Mouse (Mus musculus): ENCODE data around the gene Cd274. TPM values are rescaled to one million over a fixed set of nuclear protein-coding genes. Genes with fewer than 3 reads are reported as not detected.

Gene Cd274
- polyA plus RNA-seq, 1 experiment from 2014 or later, result 0.43 TPM

- ATAC-seq (replicated peaks; ENCODE audit: low FRiP score), result no peak
- Histone ChIP-seq H3K4me3 (ENCODE audit: low read depth, low read length) (no peak overlapping the region), H3K27me3 (replicated peaks; ENCODE audit: control insufficient read depth, insufficient read depth, low read length) (peaks cover 15% of the 10 kb centered on the region), H3K4me2 (no peak overlapping the region), H3K27ac (ENCODE audit: low read depth, low read length) (no peak overlapping the region), H3K9ac (ENCODE audit: low read depth, low read length) (no peak overlapping the region), H3K9me3 (ENCODE audit: control insufficient read depth, low read length) (no peaks in the 10 kb centered on the region), H3K4me1 (replicated peaks; ENCODE audit: control insufficient read depth, insufficient read depth, low read length) (no peaks in the 10 kb centered on the region), H3K36me3 (ENCODE audit: control insufficient read depth, insufficient read depth, low read length) (no peaks in the 10 kb centered on the region)
- DNase-seq (ENCODE audit: low spot score), result no peak
- 77% methylated on average over 2 of the region's 2 CpGs for WGBS
Observed at GRCm38 (mm10) chr19:29336624-29337023, 30.6 kb upstream of the Cd274 start.

- H3K4me3 ChIP-seq (ENCODE audit: low read depth, low read length), result no peak overlapping the region
- H3K4me2 ChIP-seq, result no peak overlapping the region
- H3K36me3 ChIP-seq (ENCODE audit: control insufficient read depth, insufficient read depth, low read length), result no peaks in the 10 kb centered on the region
- H3K9me3 ChIP-seq (ENCODE audit: control insufficient read depth, low read length), result no peaks in the 10 kb centered on the region
- H3K4me1 ChIP-seq (replicated peaks; ENCODE audit: control insufficient read depth, insufficient read depth, low read length), result no peaks in the 10 kb centered on the region
- no peak for DNase-seq (ENCODE audit: low spot score)
- WGBS, result 66% methylated on average over 4 of the region's 4 CpGs
- H3K27ac ChIP-seq (ENCODE audit: low read depth, low read length), result no peak overlapping the region
- H3K9ac ChIP-seq (ENCODE audit: low read depth, low read length), result no peak overlapping the region
- ATAC-seq (replicated peaks; ENCODE audit: low FRiP score), result no peak
- H3K27me3 ChIP-seq (replicated peaks; ENCODE audit: control insufficient read depth, insufficient read depth, low read length), result no peaks in the 10 kb centered on the region
Observed at GRCm38 (mm10) chr19:29341029-29341428, 26.2 kb upstream of the Cd274 start.

- Histone ChIP-seq H3K4me2 (no peak overlapping the region), H3K36me3 (ENCODE audit: control insufficient read depth, insufficient read depth, low read length) (no peaks in the 10 kb centered on the region), H3K27me3 (replicated peaks; ENCODE audit: control insufficient read depth, insufficient read depth, low read length) (no peaks in the 10 kb centered on the region), H3K4me1 (replicated peaks; ENCODE audit: control insufficient read depth, insufficient read depth, low read length) (no peaks in the 10 kb centered on the region), H3K27ac (ENCODE audit: low read depth, low read length) (no peak overlapping the region), H3K9ac (ENCODE audit: low read depth, low read length) (no peak overlapping the region), H3K4me3 (ENCODE audit: low read depth, low read length) (no peak overlapping the region), H3K9me3 (ENCODE audit: control insufficient read depth, low read length) (no peaks in the 10 kb centered on the region)
- WGBS, result 66% methylated on average over 6 of the region's 6 CpGs
- DNase-seq (ENCODE audit: low spot score) (no peak), ATAC-seq (replicated peaks; ENCODE audit: low FRiP score) (no peak)
Observed at GRCm38 (mm10) chr19:29342281-29342680, 25.0 kb upstream of the Cd274 start.

- ATAC-seq (replicated peaks; ENCODE audit: low FRiP score), result no peak
- Histone ChIP-seq H3K4me2 (no peak overlapping the region), H3K9ac (ENCODE audit: low read depth, low read length) (no peak overlapping the region), H3K4me1 (replicated peaks; ENCODE audit: control insufficient read depth, insufficient read depth, low read length) (no peaks in the 10 kb centered on the region), H3K27ac (ENCODE audit: low read depth, low read length) (no peak overlapping the region), H3K9me3 (ENCODE audit: control insufficient read depth, low read length) (no peaks in the 10 kb centered on the region), H3K4me3 (ENCODE audit: low read depth, low read length) (no peak overlapping the region), H3K36me3 (ENCODE audit: control insufficient read depth, insufficient read depth, low read length) (no peaks in the 10 kb centered on the region), H3K27me3 (replicated peaks; ENCODE audit: control insufficient read depth, insufficient read depth, low read length) (no peaks in the 10 kb centered on the region)
- DNase-seq (ENCODE audit: low spot score), result no peak
Observed at GRCm38 (mm10) chr19:29344868-29345267, 22.4 kb upstream of the Cd274 start.

GRCm38 (mm10) chr19:29345636-29346035, 21.6 kb upstream of the Cd274 start:
- 83% methylated on average over 6 of the region's 6 CpGs for WGBS
- H3K9ac ChIP-seq (ENCODE audit: low read depth, low read length), result no peak overlapping the region
- H3K4me3 ChIP-seq (ENCODE audit: low read depth, low read length), result no peak overlapping the region
- no peaks in the 10 kb centered on the region for H3K4me1 ChIP-seq (replicated peaks; ENCODE audit: control insufficient read depth, insufficient read depth, low read length)
- H3K27ac ChIP-seq (ENCODE audit: low read depth, low read length), result no peak overlapping the region
- no peaks in the 10 kb centered on the region for H3K9me3 ChIP-seq (ENCODE audit: control insufficient read depth, low read length)
- no peaks in the 10 kb centered on the region for H3K36me3 ChIP-seq (ENCODE audit: control insufficient read depth, insufficient read depth, low read length)
- no peak for DNase-seq (ENCODE audit: low spot score)
- ATAC-seq (replicated peaks; ENCODE audit: low FRiP score), result no peak
- H3K27me3 ChIP-seq (replicated peaks; ENCODE audit: control insufficient read depth, insufficient read depth, low read length), result no peaks in the 10 kb centered on the region
- no peak overlapping the region for H3K4me2 ChIP-seq

GRCm38 (mm10) chr19:29350991-29351390, 16.3 kb upstream of the Cd274 start:
- Histone ChIP-seq H3K4me1 (replicated peaks; ENCODE audit: control insufficient read depth, insufficient read depth, low read length) (no peaks in the 10 kb centered on the region), H3K9ac (ENCODE audit: low read depth, low read length) (no peak overlapping the region), H3K27me3 (replicated peaks; ENCODE audit: control insufficient read depth, insufficient read depth, low read length) (no peaks in the 10 kb centered on the region), H3K36me3 (ENCODE audit: control insufficient read depth, insufficient read depth, low read length) (no peaks in the 10 kb centered on the region), H3K4me2 (no peak overlapping the region), H3K9me3 (ENCODE audit: control insufficient read depth, low read length) (no peaks in the 10 kb centered on the region), H3K4me3 (ENCODE audit: low read depth, low read length) (no peak overlapping the region), H3K27ac (ENCODE audit: low read depth, low read length) (no peak overlapping the region)
- ATAC-seq (replicated peaks; ENCODE audit: low FRiP score) (no peak), DNase-seq (ENCODE audit: low spot score) (no peak)
- 64% methylated on average over 5 of the region's 5 CpGs for WGBS

- peak overlapping the region; percentile 43 for H3K4me3 ChIP-seq (ENCODE audit: low read depth, low read length)
- peak overlapping the region; percentile 45 for H3K9ac ChIP-seq (ENCODE audit: low read depth, low read length)
- ATAC-seq (replicated peaks; ENCODE audit: low FRiP score) (peak; percentile 79), DNase-seq (ENCODE audit: low spot score) (peak; percentile 82)
- 6% methylated on average over 20 of the region's 20 CpGs for WGBS
- no peaks in the 10 kb centered on the region for H3K9me3 ChIP-seq (ENCODE audit: control insufficient read depth, low read length)
- H3K36me3 ChIP-seq (ENCODE audit: control insufficient read depth, insufficient read depth, low read length), result no peaks in the 10 kb centered on the region
- H3K27ac ChIP-seq (ENCODE audit: low read depth, low read length), result 0 out of 2 replicates have a peak overlapping the region, but pooled peaks have one; percentile 3
- H3K4me1 ChIP-seq (replicated peaks; ENCODE audit: control insufficient read depth, insufficient read depth, low read length), result peaks cover 2% of the 10 kb centered on the region
- no peaks in the 10 kb centered on the region for H3K27me3 ChIP-seq (replicated peaks; ENCODE audit: control insufficient read depth, insufficient read depth, low read length)
- H3K4me2 ChIP-seq, result peak overlapping the region; percentile 86
Observed at GRCm38 (mm10) chr19:29354895-29355877, 12.1 kb upstream of the Cd274 start.

GRCm38 (mm10) chr19:29356281-29356680, 11.0 kb upstream of the Cd274 start:
- no peak for DNase-seq (ENCODE audit: low spot score)
- Histone ChIP-seq H3K9me3 (ENCODE audit: control insufficient read depth, low read length) (no peaks in the 10 kb centered on the region), H3K27me3 (replicated peaks; ENCODE audit: control insufficient read depth, insufficient read depth, low read length) (no peaks in the 10 kb centered on the region), H3K4me1 (replicated peaks; ENCODE audit: control insufficient read depth, insufficient read depth, low read length) (peaks cover 12% of the 10 kb centered on the region), H3K9ac (ENCODE audit: low read depth, low read length) (no peak overlapping the region), H3K27ac (ENCODE audit: low read depth, low read length) (no peak overlapping the region), H3K4me2 (no peak overlapping the region), H3K36me3 (ENCODE audit: control insufficient read depth, insufficient read depth, low read length) (no peaks in the 10 kb centered on the region), H3K4me3 (ENCODE audit: low read depth, low read length) (no peak overlapping the region)
- no peak for ATAC-seq (replicated peaks; ENCODE audit: low FRiP score)
- 86% methylated on average over 11 of the region's 11 CpGs for WGBS

- Histone ChIP-seq H3K4me1 (replicated peaks; ENCODE audit: control insufficient read depth, insufficient read depth, low read length) (peaks cover 16% of the 10 kb centered on the region), H3K9me3 (ENCODE audit: control insufficient read depth, low read length) (no peaks in the 10 kb centered on the region), H3K27me3 (replicated peaks; ENCODE audit: control insufficient read depth, insufficient read depth, low read length) (no peaks in the 10 kb centered on the region), H3K27ac (ENCODE audit: low read depth, low read length) (no peak overlapping the region), H3K4me3 (ENCODE audit: low read depth, low read length) (no peak overlapping the region), H3K4me2 (peak overlapping the region; percentile 89), H3K36me3 (ENCODE audit: control insufficient read depth, insufficient read depth, low read length) (no peaks in the 10 kb centered on the region), H3K9ac (ENCODE audit: low read depth, low read length) (0 out of 2 replicates have a peak overlapping the region, but pooled peaks have one; percentile 12)
- no peak for ATAC-seq (replicated peaks; ENCODE audit: low FRiP score)
- 31% methylated on average over 5 of the region's 5 CpGs for WGBS
- no peak for DNase-seq (ENCODE audit: low spot score)
Observed at GRCm38 (mm10) chr19:29360251-29360650, 7.0 kb upstream of the Cd274 start.

All from liver, embryonic 11.5 days (tissue).